Mouse (Mus musculus) left cerebral cortex, postnatal 25 days (tissue): ENCODE data around the gene Gm8279. TPM values are rescaled to one million over a fixed set of nuclear protein-coding genes. Genes with fewer than 3 reads are reported as not detected.
"Not testable (repeated sequence)": the region's sequence is repeated elsewhere in the genome, so short reads cannot be mapped to it uniquely, and the experiment has no call there.

Experiments used
- DNase-seq, 2 experiments: peaks; one replicate each; pipeline ENCODE4 v3.0.0; 2022; ENCODE audit warnings: low spot score in 2 of 2, mixed read lengths in 1 of 2
- intact Hi-C: fragments of 180-260 bp; cut with DNase I; formaldehyde crosslinking; loops from one replicate; pipeline ENCODE4 v1.15.1; 2025
- total RNA-seq, 2 experiments: library from RNA; stranded (reverse); gene quantifications; 2 replicates each; pipeline ENCODE4 v1.2.3; 2021

Gene Gm8279
- total RNA-seq: not detected

DNA sequence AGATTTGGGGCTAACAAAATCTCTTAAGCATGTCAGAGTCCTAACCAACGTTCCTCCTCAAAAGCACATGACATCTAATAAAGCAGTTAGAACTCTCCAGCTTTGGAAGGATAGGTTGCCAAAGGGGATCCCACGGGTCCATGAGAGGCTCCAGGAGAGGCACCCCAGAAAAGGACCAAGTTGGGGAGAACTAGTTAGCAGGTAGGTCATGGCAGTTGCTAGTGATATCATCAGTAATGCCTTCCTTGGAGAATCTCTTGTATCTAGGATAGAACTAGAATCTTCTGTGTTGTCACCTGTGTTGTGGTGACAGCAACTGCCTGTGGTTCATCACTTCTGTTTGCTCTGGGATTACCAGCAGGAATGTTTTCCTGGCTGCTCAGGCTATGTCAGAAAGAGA is at the start of gene Gm8279:
TSS of gene Gm8279 (plus strand) at position 301 of the 400 bp plus-strand sequence.
- intact Hi-C loops, DNase-seq: not testable (repeated sequence)

- DNase-seq, intact Hi-C loops: not testable (repeated sequence)
These were observed 32.9 kb downstream of the Gm8279 start, which contains the start of gene Gm3317 for GRCm38 (mm10) chr14:5164235-5164634. Gene Gm3317 (plus strand): TSS chr14:5164535.

DNA sequence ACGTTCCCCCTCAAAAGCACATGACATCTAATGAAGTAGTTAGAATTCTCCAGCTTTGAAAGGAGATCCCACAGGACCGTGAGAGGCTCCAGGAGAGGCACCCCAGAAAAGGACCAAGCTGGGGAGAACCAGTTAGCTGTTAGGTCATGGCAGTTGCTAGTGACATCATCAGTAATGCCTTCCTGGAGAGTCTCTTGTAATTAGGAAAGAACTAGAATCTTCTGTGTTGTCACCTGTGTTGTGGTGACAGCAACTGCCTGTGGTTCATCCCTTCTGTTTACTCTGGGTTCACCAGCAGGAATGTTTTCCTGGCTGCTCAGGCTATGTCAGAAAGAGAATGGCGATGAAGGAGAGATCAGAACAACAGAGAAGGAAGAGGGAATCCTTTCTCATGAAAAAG is 54.2 kb downstream of the Gm8279 start, which contains the start of gene Gm8271:
TSS of gene Gm8271 (plus strand) at position 301 of the 400 bp plus-strand sequence.
- DNase-seq, intact Hi-C loops: not testable (repeated sequence)

Other genes starting within 250 kb of the Gm8279 start
- gene Gm3278, start 239.1 kb upstream of the Gm8279 start, total RNA-seq: not detected
- gene Gm8297, start 147.6 kb upstream of the Gm8279 start, total RNA-seq: not detected
- 1 to 10 TPM in 1 of 2 experiments, not detected in 1; 1.4 TPM for gene Gm3298, start 115.6 kb upstream of the Gm8279 start, total RNA-seq
- gene 4930555G01Rik, start 80.9 kb upstream of the Gm8279 start, total RNA-seq: not detected
- 1 to 10 TPM in 1 of 2 experiments, under 1 TPM in 1; 0.99 to 1.4 TPM for gene Gm8281, start 60.5 kb upstream of the Gm8279 start, total RNA-seq
- not detected for gene Gm3317, start 33.0 kb downstream of the Gm8279 start, total RNA-seq
- not detected for gene Gm8271, start 54.3 kb downstream of the Gm8279 start, total RNA-seq
- gene Gm3526, start 129.1 kb downstream of the Gm8279 start, total RNA-seq: not detected
- not detected for gene Gm3542, start 203.4 kb downstream of the Gm8279 start, total RNA-seq